Mouse (Mus musculus) liver, embryonic 14.5 days (tissue): ENCODE results near the gene Rbm47.

Experiments
- CTCF ChIP-seq: IDR thresholded peaks from 2 replicates; pipeline ENCODE4 v1.5.1; 2016; ENCODE audit warnings: antibody characterized with exemption, low read depth, control low read depth
- EP300 ChIP-seq: IDR thresholded peaks from 2 replicates; pipeline ENCODE4 v1.6.1; 2016; ENCODE audit warnings: antibody characterized with exemption, low read depth

- no peak for TF ChIP-seq CTCF
- no peak for TF ChIP-seq EP300
Measured at GRCm38 (mm10) chr5:66143093-66144032, 29.6 kb downstream of the Rbm47 start.
